Mouse (Mus musculus): ENCODE measurements at regions not wholly inside any gene's neighbourhood (a gene's known extent, or its start where the extent isn't known, plus 50 kb on each side); places are given as distances from the start of the nearest gene placed in this dataset.

DNA sequence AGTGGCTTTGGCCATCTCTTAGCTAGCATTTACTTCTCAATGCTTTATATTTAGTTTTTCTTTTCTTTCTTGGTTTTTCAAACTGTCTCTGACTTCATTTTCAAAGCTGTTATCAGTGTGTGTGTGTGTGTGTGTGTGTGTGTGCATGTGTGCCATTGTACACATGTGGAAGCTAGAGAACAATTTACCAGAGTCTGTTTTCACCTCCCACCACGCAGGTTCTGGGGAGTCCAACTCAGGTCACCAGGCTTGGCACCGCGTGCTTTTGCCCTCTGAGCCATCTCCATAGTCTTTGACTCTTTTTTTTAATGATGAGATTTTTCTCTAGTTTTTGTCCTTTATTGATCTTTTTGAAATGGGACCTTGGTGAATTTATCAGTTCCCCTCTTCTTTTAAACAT lies 93.3 kb upstream of the Gm6657 start:
- DNase-seq (ENCODE audit: low read depth, low spot score), result no peak
- Histone ChIP-seq H3K27me3 (ENCODE audit: control insufficient read depth, insufficient read depth, low read length, poor library complexity, severe bottlenecking) (no peaks in the 10 kb centered on the region), H3K36me3 (ENCODE audit: control insufficient read depth, insufficient read depth, low read length, poor library complexity, severe bottlenecking) (no peaks in the 10 kb centered on the region)

DNA sequence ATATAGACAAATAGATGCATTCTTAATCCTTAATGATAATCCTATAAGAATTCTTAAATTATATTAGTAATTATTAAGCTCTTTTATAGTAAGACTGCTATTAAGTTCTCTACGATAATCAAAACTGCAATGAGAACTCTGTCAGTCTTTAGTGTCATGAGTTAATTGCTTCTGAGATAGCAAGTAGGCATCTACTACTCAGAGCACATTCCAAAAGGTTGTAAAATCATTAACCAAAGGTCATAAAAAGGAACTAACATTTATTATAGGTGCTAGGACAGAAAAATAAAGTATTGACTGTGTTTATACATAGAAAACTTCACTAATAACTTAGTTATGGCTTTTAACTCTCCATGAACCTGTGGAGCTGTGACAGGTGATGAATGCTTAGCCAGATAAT lies 84.1 kb upstream of the Gm6657 start:
- DNase-seq (ENCODE audit: low read depth, low spot score), result no peak

DNA sequence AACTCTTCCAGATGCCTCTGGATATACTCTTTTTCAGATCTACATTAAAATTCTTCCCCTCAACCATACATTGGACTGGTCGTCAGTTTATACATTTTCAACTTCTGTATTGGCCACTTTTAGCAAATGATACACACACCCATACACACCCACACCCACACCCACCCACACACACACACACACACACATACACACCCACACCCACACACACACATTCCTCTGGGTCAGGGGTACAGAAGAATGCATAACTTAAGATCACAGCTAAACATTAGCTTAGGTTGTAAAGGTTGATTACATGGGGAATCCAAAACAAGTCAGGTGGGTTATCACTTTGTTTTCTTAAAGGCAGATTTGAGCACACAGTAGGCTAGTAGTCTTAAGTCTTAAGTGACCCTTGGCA lies 75.9 kb upstream of the Gm6657 start:
- DNase-seq (ENCODE audit: low read depth, low spot score), result no peak
- Histone ChIP-seq H3K36me3 (ENCODE audit: control insufficient read depth, insufficient read depth, low read length, poor library complexity, severe bottlenecking) (no peaks in the 10 kb centered on the region), H3K27me3 (ENCODE audit: control insufficient read depth, insufficient read depth, low read length, poor library complexity, severe bottlenecking) (no peaks in the 10 kb centered on the region)

More for the DNA sequence above, 84.1 kb upstream of the Gm6657 start:
- no peaks in the 10 kb centered on the region for H3K36me3 ChIP-seq (ENCODE audit: control insufficient read depth, insufficient read depth, low read length, poor library complexity, severe bottlenecking)
- no peaks in the 10 kb centered on the region for H3K27me3 ChIP-seq (ENCODE audit: control insufficient read depth, insufficient read depth, low read length, poor library complexity, severe bottlenecking)

DNA sequence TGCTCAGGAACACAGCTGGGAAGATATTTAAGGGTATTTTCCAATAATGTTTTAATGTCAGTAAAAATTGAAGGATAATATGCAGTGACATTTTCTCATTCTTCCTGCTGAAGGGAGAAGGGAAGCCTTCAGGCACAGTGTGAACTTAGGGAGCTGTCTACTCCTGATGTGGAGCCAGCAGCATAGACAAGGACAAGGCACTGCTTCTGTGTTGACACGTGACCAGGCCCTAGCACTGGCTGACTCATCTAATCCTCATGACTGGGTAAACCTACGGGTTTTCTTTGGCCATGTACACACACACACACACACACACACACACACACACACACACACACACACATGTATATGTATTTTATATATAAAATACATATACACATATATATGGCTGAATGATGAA lies 74.8 kb upstream of the Gm6657 start:
- Histone ChIP-seq H3K36me3 (ENCODE audit: control insufficient read depth, insufficient read depth, low read length, poor library complexity, severe bottlenecking) (no peaks in the 10 kb centered on the region), H3K27me3 (ENCODE audit: control insufficient read depth, insufficient read depth, low read length, poor library complexity, severe bottlenecking) (no peaks in the 10 kb centered on the region)
- no peak for DNase-seq (ENCODE audit: low read depth, low spot score)

DNA sequence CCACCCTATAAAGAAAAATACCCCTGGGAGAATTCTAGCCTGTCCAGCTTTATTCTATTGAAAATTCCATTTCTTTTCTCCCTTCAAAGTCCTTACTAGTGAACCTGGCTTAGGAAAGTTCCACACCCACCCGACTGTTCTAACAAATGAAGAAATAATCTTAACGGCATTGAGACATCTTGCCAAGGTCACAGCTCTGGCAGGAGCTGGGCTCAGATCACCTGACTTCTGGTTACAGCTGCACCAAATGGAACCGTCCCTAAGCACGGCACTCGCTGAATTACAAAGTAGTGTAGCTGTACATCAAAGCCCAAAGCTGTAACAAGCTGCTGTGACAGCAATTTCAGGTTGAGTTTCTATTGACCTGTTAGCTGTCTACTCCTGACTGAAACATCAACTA lies 74.2 kb upstream of the Gm6657 start:
- no peaks in the 10 kb centered on the region for H3K27me3 ChIP-seq (ENCODE audit: control insufficient read depth, insufficient read depth, low read length, poor library complexity, severe bottlenecking)
- no peak for DNase-seq (ENCODE audit: low read depth, low spot score)
- H3K36me3 ChIP-seq (ENCODE audit: control insufficient read depth, insufficient read depth, low read length, poor library complexity, severe bottlenecking), result no peaks in the 10 kb centered on the region

DNA sequence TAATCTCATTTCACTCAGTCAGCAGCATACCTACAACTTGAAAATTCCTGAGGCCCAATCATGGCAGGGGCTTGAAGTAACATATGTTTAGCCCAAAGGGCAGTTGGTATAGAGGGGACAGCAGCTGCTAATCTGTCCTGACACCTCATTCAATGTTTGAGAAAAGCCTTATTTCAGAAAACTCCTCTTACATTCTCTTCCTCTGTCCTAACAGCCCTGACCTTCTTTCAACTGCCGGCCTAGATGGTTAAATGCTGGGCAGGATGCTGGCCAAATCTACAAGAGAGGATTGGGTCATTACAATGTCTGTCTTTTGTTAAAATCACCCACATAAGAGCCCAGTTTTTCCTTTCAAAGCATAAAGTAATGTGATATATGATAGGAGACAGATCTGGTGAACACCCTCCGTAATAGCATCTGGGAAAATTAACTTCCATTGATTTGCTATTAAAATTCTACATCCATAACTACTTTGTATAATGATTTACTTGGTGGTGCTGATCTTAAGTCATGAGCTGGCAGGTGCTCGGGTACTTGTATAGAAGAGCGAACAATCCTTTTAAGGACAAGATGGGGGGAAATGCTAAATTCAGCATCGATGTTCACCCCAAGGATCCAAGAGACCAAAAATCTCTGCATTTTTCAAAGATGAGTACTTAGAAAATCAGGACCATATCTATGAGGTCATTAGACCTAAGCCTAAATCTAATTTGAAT lies 64.8 kb upstream of the Gm6657 start:
- Histone ChIP-seq H3K27me3 (ENCODE audit: control insufficient read depth, insufficient read depth, low read length, poor library complexity, severe bottlenecking) (no peaks in the 10 kb centered on the region), H3K36me3 (ENCODE audit: control insufficient read depth, insufficient read depth, low read length, poor library complexity, severe bottlenecking) (no peaks in the 10 kb centered on the region)
- DNase-seq (ENCODE audit: low read depth, low spot score), result no peak

DNA sequence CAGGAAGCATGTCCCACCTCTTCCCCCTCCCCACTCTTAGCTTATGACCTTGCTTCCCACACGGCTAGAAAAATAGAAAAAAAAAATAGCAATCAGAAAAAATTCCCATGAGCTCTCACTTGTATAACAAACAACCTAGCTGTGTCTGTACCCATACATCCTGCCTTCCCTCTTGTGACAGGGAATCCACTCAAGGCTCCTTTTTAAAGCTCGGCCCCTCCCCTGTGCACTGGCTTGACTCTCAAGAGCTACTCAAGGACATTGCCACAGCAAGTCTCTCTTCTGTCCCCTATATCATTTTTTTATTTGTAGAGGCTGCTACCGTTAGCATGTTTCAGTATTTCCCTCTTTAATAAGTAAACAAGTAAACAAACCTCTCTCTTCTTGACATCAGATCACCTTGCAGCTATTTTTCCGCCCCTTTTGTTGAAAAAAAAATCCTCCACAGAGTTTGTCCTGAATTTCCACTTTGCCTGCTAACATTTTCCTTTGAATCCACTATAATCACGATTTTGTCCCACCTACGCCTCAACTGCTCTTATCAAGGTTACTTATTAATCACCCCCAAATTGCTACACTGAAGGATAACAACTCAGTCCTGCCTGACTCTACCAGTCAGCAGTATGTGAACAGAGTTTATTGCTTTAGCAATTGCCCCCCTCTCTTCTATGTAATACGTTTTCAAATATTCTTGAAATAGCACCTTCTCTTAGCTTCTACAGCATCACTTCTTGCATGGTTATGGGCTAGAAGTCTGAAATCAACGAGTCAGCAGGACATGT lies 61.8 kb upstream of the Gm6657 start:
- Histone ChIP-seq H3K27me3 (ENCODE audit: control insufficient read depth, insufficient read depth, low read length, poor library complexity, severe bottlenecking) (no peaks in the 10 kb centered on the region), H3K36me3 (ENCODE audit: control insufficient read depth, insufficient read depth, low read length, poor library complexity, severe bottlenecking) (no peaks in the 10 kb centered on the region)
- DNase-seq (ENCODE audit: low read depth, low spot score), result no peak

DNA sequence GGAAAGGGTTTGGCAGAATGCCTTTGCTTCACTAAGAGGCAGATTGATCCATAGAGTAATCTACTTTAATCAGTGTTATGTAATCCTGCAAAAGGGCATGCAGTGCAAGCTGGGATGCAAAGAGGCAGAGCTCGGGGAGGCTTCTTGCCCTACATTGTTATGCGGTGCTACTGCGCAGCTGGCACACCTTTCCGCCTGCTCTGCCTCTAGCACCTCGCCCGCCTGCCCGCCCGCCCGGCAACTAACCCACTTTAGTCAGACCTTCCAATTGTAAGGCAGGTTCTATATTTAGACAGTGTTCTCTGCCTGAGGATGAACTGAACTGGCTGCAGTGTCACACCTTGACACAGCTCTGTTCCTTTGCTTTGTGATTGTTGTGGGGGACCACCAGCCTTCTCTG lies 60.7 kb upstream of the Gm6657 start:
- Histone ChIP-seq H3K36me3 (ENCODE audit: control insufficient read depth, insufficient read depth, low read length, poor library complexity, severe bottlenecking) (no peaks in the 10 kb centered on the region), H3K27me3 (ENCODE audit: control insufficient read depth, insufficient read depth, low read length, poor library complexity, severe bottlenecking) (no peaks in the 10 kb centered on the region)
- no peak for DNase-seq (ENCODE audit: low read depth, low spot score)

DNA sequence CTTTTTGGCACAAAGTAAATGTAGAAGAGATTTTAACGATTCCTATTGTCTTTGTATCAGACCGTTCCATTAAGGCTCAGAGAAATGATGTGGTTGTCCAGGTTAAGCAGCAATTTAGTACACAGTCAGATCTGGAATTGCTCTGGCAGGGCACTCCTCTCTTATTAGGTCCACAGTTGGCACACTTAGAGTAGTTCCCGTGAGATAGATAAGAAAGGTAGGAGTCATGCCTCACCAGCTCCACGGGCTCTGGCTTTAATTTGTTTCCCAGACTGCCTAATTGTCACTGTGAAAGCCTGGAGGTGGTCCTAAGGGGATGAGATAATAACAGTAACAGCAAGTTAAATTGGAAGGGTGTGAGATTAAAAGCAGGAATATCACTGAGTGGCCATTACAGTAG lies 60.1 kb upstream of the Gm6657 start:
- no peaks in the 10 kb centered on the region for H3K36me3 ChIP-seq (ENCODE audit: control insufficient read depth, insufficient read depth, low read length, poor library complexity, severe bottlenecking)
- DNase-seq (ENCODE audit: low read depth, low spot score), result no peak
- no peaks in the 10 kb centered on the region for H3K27me3 ChIP-seq (ENCODE audit: control insufficient read depth, insufficient read depth, low read length, poor library complexity, severe bottlenecking)

DNA sequence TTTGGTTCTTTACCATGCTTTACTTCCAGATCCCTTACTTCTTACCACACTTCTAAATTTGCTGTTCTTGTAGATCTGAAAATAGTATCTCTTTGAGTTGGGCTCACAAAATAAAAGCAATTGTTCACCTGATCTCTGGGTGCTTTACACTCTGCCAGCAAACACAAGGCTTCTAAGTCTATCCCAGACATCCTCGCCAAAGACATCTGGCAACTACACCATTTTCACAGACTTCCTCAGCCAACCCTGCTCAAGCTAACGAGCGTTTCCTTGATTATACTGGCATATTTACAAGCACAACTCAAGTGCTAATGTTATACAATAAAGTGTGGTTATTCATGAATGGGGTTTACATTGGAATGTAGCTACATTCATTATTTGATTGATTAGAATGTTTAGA lies 56.8 kb upstream of the Gm6657 start:
- H3K36me3 ChIP-seq (ENCODE audit: control insufficient read depth, insufficient read depth, low read length, poor library complexity, severe bottlenecking), result no peaks in the 10 kb centered on the region
- no peaks in the 10 kb centered on the region for H3K27me3 ChIP-seq (ENCODE audit: control insufficient read depth, insufficient read depth, low read length, poor library complexity, severe bottlenecking)
- DNase-seq (ENCODE audit: low read depth, low spot score), result no peak

DNA sequence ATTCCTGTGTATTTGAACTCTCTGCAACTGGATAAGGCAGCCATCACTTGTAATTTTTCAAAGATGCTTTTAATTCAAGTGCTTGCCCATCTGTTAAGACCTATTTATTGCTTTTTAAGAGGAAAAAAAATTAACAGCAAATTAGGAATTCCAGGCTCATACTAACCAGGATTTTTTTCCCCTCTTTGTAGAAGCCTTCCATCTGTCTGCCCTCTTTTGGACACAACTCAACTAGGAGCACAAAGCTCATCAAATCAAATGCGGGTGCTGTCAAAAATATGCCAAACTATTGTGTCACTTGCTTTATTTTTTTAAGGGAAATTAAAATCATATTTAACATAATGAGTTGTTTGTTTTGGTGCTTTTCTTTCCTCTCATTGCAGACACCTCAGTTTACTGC lies 55.6 kb upstream of the Gm6657 start:
- DNase-seq (ENCODE audit: low read depth, low spot score), result no peak
- Histone ChIP-seq H3K27me3 (ENCODE audit: control insufficient read depth, insufficient read depth, low read length, poor library complexity, severe bottlenecking) (no peaks in the 10 kb centered on the region), H3K36me3 (ENCODE audit: control insufficient read depth, insufficient read depth, low read length, poor library complexity, severe bottlenecking) (no peaks in the 10 kb centered on the region)
